Mouse (Mus musculus) T-cell, adult 2 months (primary cell): ENCODE data around the gene Ltbp1.

Experiments used
- DNase-seq: peaks from one replicate; pipeline ENCODE4 v3.0.0; 2022; ENCODE audit warnings: low spot score

The Ltbp1 gene

GRCm38 (mm10) chr17:75300908-75301307, 295.5 kb downstream of the Ltbp1 start:
- DNase-seq: no peak

GRCm38 (mm10) chr17:75304807-75305420, 299.5 kb downstream of the Ltbp1 start:
- DNase-seq: no peak

GRCm38 (mm10) chr17:75305714-75306113, 300.3 kb downstream of the Ltbp1 start:
- no peak for DNase-seq

GRCm38 (mm10) chr17:75307070-75308011, 302.0 kb downstream of the Ltbp1 start:
- no peak for DNase-seq

GRCm38 (mm10) chr17:75317106-75317505, 311.7 kb downstream of the Ltbp1 start:
- DNase-seq: no peak

- DNase-seq: no peak
Measured at GRCm38 (mm10) chr17:75323229-75323628, 317.9 kb downstream of the Ltbp1 start.

GRCm38 (mm10) chr17:75323766-75324165, 318.4 kb downstream of the Ltbp1 start:
- DNase-seq: no peak

GRCm38 (mm10) chr17:75328102-75328639, 322.8 kb downstream of the Ltbp1 start:
- DNase-seq: no peak

- DNase-seq: no peak
Measured at GRCm38 (mm10) chr17:75330366-75330765, 325.0 kb downstream of the Ltbp1 start.

- no peak for DNase-seq
Measured at GRCm38 (mm10) chr17:75331421-75331951, 326.1 kb downstream of the Ltbp1 start.

- no peak for DNase-seq
Measured at GRCm38 (mm10) chr17:75332289-75332688, 326.9 kb downstream of the Ltbp1 start.

GRCm38 (mm10) chr17:75333011-75333410, 327.6 kb downstream of the Ltbp1 start:
- no peak for DNase-seq

GRCm38 (mm10) chr17:75333759-75334158, 328.4 kb downstream of the Ltbp1 start:
- DNase-seq: no peak

- no peak for DNase-seq
Measured at GRCm38 (mm10) chr17:75335649-75336048, 330.3 kb downstream of the Ltbp1 start.

- DNase-seq: no peak
Measured at GRCm38 (mm10) chr17:75341227-75341626, 335.9 kb downstream of the Ltbp1 start.

GRCm38 (mm10) chr17:75345116-75345515, 339.7 kb downstream of the Ltbp1 start:
- no peak for DNase-seq

GRCm38 (mm10) chr17:75347414-75347813, 342.0 kb downstream of the Ltbp1 start:
- no peak for DNase-seq

GRCm38 (mm10) chr17:75349109-75349508, 343.7 kb downstream of the Ltbp1 start:
- no peak for DNase-seq

- no peak for DNase-seq
Measured at GRCm38 (mm10) chr17:75349602-75350001, 344.2 kb downstream of the Ltbp1 start.

GRCm38 (mm10) chr17:75353323-75353722, 348.0 kb downstream of the Ltbp1 start:
- no peak for DNase-seq

- DNase-seq: no peak
Measured at GRCm38 (mm10) chr17:75355431-75355830, 350.1 kb downstream of the Ltbp1 start.

GRCm38 (mm10) chr17:75360111-75360510, 354.7 kb downstream of the Ltbp1 start:
- no peak for DNase-seq

GRCm38 (mm10) chr17:75366332-75366731, 361.0 kb downstream of the Ltbp1 start:
- DNase-seq: no peak
